Mouse (Mus musculus) liver, embryonic 13.5 days (tissue): ENCODE data around the gene Ankrd44. TPM values are rescaled to one million over a fixed set of nuclear protein-coding genes. Genes with fewer than 3 reads are reported as not detected.

Source experiments
- ATAC-seq: fragments of 200-750 bp; cut with Nextera tagmentation; 2 replicates; pipeline ENCODE4 v1.8.0; 2017; ENCODE audit warnings: low read depth, mild to moderate bottlenecking, moderate number of reproducible peaks, moderate library complexity
- DNase-seq: peaks from one replicate; pipeline ENCODE4 v3.0.0; 2022
- H3K27ac ChIP-seq: fragments of 300-500 bp; sonication (generic); 2 replicates; pipeline ENCODE4 v1.5.1; 2015; ENCODE audit warnings: moderate library complexity, mild to moderate bottlenecking, inconsistent platforms
- H3K27me3 ChIP-seq: fragments of 300-500 bp; sonication (generic); 2 replicates; pipeline ENCODE4 v1.6.1; 2015; ENCODE audit warnings: mild to moderate bottlenecking, inconsistent platforms
- H3K36me3 ChIP-seq: fragments of 300-500 bp; sonication (generic); 2 replicates; pipeline ENCODE4 v1.6.1; 2015; ENCODE audit warnings: mild to moderate bottlenecking, inconsistent platforms
- H3K4me1 ChIP-seq: fragments of 300-500 bp; sonication (generic); replicated peaks from 2 replicates; pipeline ENCODE4 v1.6.1; 2015; ENCODE audit warnings: inconsistent platforms
- H3K4me2 ChIP-seq: fragments of 300-500 bp; sonication (generic); 2 replicates; pipeline ENCODE4 v1.6.1; 2015; ENCODE audit warnings: inconsistent platforms, mild to moderate bottlenecking, moderate library complexity
- H3K4me3 ChIP-seq: fragments of 300-500 bp; sonication (generic); replicated peaks from 2 replicates; pipeline ENCODE4 v1.5.1; 2015; ENCODE audit warnings: mild to moderate bottlenecking, inconsistent platforms
- H3K9ac ChIP-seq: fragments of 300-500 bp; sonication (generic); 2 replicates; pipeline ENCODE4 v1.6.1; 2015; ENCODE audit warnings: mild to moderate bottlenecking, inconsistent platforms
- H3K9me3 ChIP-seq: fragments of 300-500 bp; sonication (generic); replicated peaks from 2 replicates; pipeline ENCODE4 v1.6.1; 2016; ENCODE audit warnings: inconsistent platforms
- WGBS: fragments of 180-500 bp; shearing (Covaris S2); methylation state at CpG from one replicate; pipeline ENCODE4 v1.1.7; 2015; ENCODE audit not compliant: insufficient replicate concordance; 5-methylcytosine and 5-hydroxymethylcytosine counted together
- polyA plus RNA-seq: library from polyadenylated mRNA; unstranded; fragments of >200 nt; fragmentation: Nextera tagmentation; extraction: Ambion mirVana; gene quantifications from 2 replicates; pipeline ENCODE4 v1.2.1, GENCODE M21; 2015

Gene Ankrd44
- polyA plus RNA-seq, 1 experiment from 2014 or later, result 3.0 TPM

- Histone ChIP-seq H3K27ac (no peak overlapping the region), H3K4me1 (peaks cover 40% of the 10 kb centered on the region), H3K9ac (no peak overlapping the region), H3K4me3 (no peak overlapping the region), H3K4me2 (no peak overlapping the region), H3K27me3 (no peaks in the 10 kb centered on the region), H3K9me3 (no peaks in the 10 kb centered on the region), H3K36me3 (no peaks in the 10 kb centered on the region)
- 54% methylated on average over 2 of the region's 2 CpGs for WGBS
- DNase-seq (no peak), ATAC-seq (no peak)
These were observed 22.0 kb downstream of the Ankrd44 start for GRCm38 (mm10) chr1:54904165-54904564.

DNA sequence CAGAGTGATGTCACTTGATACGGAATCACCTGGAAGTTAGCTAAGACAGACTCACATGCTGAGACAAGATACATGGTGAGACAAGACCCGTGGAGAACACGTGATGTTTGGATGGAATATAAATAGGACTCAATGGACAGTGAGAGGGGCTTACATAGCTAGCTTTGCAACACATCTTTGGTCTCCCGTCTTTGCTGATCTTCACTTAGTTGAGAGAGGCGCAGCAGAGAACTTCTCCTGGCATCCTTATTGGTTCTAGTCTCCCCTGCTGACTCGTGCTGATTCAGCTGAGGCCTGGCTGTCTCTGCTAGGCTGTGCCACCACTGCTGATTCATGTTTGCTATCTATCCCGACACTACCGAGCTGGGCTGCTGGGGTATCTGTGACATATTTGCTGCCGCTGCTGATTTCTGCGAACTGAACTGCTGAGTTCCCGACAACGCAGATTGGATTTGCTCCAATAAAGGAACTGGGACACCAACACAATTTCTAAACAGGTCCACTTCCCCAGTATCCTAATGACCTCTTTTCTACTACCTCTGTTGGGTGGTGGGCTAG lies 23.4 kb downstream of the Ankrd44 start:
- H3K36me3 ChIP-seq, result no peaks in the 10 kb centered on the region
- no peaks in the 10 kb centered on the region for H3K9me3 ChIP-seq
- no peak overlapping the region for H3K27ac ChIP-seq
- no peaks in the 10 kb centered on the region for H3K27me3 ChIP-seq
- WGBS, result 59% methylated on average over 12 of the region's 12 CpGs
- H3K4me3 ChIP-seq, result no peak overlapping the region
- H3K4me2 ChIP-seq, result no peak overlapping the region
- H3K4me1 ChIP-seq, result peaks cover 44% of the 10 kb centered on the region
- H3K9ac ChIP-seq, result no peak overlapping the region
- peak; percentile 36 for DNase-seq
- peak; percentile 78 for ATAC-seq

DNA sequence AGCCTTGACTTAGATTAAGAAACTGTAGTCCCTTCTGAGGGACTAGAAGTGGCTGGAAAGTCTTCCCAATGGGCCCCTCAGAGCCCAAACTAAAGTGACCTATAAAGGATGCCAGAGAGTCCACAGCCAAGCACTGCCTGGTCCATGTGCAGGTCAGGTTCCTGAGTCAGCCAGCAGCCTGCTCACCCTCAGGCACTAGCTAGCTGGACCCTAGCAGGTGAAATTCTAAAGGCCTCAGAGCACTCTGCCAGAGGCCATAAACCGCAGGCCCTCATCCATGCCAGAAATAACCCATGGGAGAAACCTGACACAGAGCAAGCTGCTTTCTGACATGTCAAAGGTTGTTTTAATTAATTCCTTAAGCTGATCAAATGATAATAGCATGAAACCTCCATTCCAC lies 25.1 kb downstream of the Ankrd44 start:
- no peaks in the 10 kb centered on the region for H3K9me3 ChIP-seq
- no peaks in the 10 kb centered on the region for H3K27me3 ChIP-seq
- WGBS, result 72% methylated on average over 1 of the region's 1 CpGs

GRCm38 (mm10) chr1:54899247-54899646 lies 26.9 kb downstream of the Ankrd44 start:
- Histone ChIP-seq H3K27ac (no peak overlapping the region), H3K27me3 (no peaks in the 10 kb centered on the region), H3K4me1 (peaks cover 37% of the 10 kb centered on the region), H3K4me2 (no peak overlapping the region), H3K4me3 (no peak overlapping the region), H3K36me3 (no peaks in the 10 kb centered on the region), H3K9ac (no peak overlapping the region), H3K9me3 (no peaks in the 10 kb centered on the region)
- no peak for DNase-seq
- 70% methylated on average over 6 of the region's 6 CpGs for WGBS
- ATAC-seq, result no peak

More for the DNA sequence above, 25.1 kb downstream of the Ankrd44 start:
- no peak overlapping the region for H3K4me2 ChIP-seq
- DNase-seq, result no peak
- H3K4me1 ChIP-seq, result peaks cover 45% of the 10 kb centered on the region
- no peak overlapping the region for H3K9ac ChIP-seq
- no peak overlapping the region for H3K27ac ChIP-seq
- ATAC-seq, result no peak
- no peaks in the 10 kb centered on the region for H3K36me3 ChIP-seq
- no peak overlapping the region for H3K4me3 ChIP-seq

DNA sequence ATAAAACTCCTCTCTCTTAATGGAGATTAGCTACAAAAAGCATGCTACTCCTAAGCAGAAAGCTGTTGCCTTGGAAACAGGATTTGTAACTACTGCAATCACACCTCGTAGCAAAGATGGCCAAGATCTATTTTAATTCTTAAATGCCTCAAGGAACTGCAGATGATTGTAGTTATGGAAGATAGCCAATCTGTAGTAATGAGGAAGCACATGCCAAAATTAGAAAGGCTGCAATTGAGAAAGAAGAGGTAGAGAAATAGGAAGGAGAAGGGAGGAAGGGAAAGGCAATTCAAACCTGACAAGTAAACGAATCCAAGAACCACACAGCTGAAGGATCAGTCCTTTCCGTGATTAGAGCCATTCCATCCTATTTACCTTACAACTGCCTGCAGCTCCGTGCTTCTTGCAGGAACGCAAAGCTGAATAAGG lies 27.5 kb downstream of the Ankrd44 start:
- no peaks in the 10 kb centered on the region for H3K27me3 ChIP-seq
- H3K4me2 ChIP-seq, result no peak overlapping the region
- no peak overlapping the region for H3K9ac ChIP-seq
- DNase-seq (no peak), ATAC-seq (no peak)
- no peaks in the 10 kb centered on the region for H3K9me3 ChIP-seq
- peaks cover 31% of the 10 kb centered on the region for H3K4me1 ChIP-seq
- H3K27ac ChIP-seq, result no peak overlapping the region
- H3K36me3 ChIP-seq, result no peaks in the 10 kb centered on the region
- WGBS, result 32% methylated on average over 5 of the region's 5 CpGs
- no peak overlapping the region for H3K4me3 ChIP-seq

- ATAC-seq (no peak), DNase-seq (no peak)
- 61% methylated on average over 2 of the region's 2 CpGs for WGBS
- Histone ChIP-seq H3K4me1 (peaks cover 24% of the 10 kb centered on the region), H3K36me3 (no peaks in the 10 kb centered on the region), H3K27me3 (no peaks in the 10 kb centered on the region), H3K4me3 (no peak overlapping the region), H3K9me3 (no peaks in the 10 kb centered on the region), H3K9ac (no peak overlapping the region), H3K4me2 (no peak overlapping the region), H3K27ac (no peak overlapping the region)
These were observed 28.5 kb downstream of the Ankrd44 start for GRCm38 (mm10) chr1:54897726-54898125.

DNA sequence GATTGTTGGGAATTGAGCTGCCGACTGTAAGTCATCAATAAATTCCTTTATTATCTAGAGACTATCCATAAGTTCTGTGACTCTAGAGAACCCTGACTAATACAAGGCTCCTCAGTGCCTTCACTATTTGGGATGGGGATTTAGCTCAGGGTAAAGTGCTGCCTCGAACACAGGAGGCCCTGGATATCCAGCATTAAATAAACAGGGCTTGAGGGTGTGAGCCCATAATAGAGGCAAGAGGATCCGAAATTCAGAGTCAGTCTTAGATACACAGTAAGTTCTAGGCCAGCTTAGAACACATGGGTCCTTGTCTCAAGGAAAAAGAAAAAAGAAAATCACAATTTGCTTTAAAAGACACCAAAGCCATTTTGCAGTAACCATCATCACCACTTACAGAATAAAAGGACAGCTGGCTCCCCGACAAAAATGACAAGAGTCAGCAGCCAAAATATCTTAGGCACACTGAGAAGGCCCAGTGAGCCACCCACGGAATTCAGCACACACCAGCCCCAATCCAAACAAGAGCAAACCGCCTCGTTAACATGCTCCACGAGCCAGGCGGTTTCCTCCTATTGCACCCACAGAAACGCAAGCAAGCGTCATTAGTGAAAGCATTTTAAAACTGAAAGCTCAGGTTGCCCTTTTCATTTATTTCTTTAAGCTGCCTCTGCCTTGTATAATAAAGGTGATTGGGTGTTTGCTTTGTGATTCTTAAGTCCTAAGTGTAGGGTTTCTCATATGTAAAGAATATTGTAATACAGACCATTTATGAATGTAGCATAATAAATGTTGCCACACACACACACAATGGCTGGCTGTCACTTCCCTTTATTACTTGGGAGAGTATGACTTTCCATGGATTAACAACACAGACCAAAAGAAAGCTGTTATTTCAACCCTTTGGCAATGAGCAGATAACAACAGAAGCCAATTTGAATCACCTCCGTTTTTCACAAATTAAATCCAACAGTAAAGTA lies 29.8 kb downstream of the Ankrd44 start:
- H3K9me3 ChIP-seq, result no peaks in the 10 kb centered on the region
- H3K36me3 ChIP-seq, result no peaks in the 10 kb centered on the region
- peaks cover 24% of the 10 kb centered on the region for H3K4me1 ChIP-seq
- 57% methylated on average over 12 of the region's 12 CpGs for WGBS
- H3K9ac ChIP-seq, result no peak overlapping the region
- no peak overlapping the region for H3K27ac ChIP-seq
- H3K4me2 ChIP-seq, result no peak overlapping the region
- no peak overlapping the region for H3K4me3 ChIP-seq
- H3K27me3 ChIP-seq, result no peaks in the 10 kb centered on the region
- DNase-seq, result no peak
- no peak for ATAC-seq

DNA sequence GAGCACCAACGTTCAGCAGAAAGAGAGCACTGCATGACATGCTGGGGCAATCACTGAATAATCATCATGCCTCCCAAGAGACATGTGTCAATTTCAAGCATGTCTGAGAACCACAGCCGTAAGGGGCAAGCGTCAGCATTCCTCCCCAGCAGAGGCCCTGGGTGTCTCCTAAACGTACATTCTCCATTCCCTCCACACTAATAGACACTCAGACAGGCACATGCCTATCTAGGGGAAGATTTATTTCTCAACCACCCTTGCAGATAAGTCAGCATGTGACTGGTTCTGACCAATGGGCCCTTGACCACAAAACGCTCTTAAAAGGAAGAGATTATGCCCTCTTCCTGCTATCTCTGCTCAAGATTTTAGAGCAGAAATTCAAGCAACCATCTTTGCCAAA lies 37.7 kb downstream of the Ankrd44 start:
- Histone ChIP-seq H3K27ac (no peak overlapping the region), H3K4me3 (no peak overlapping the region), H3K4me1 (0 out of 2 replicates have a peak, but pooled peaks cover 7% of the 10 kb centered on the region), H3K9me3 (no peaks in the 10 kb centered on the region), H3K4me2 (no peak overlapping the region), H3K9ac (no peak overlapping the region), H3K27me3 (no peaks in the 10 kb centered on the region), H3K36me3 (no peaks in the 10 kb centered on the region)
- DNase-seq (no peak), ATAC-seq (no peak)
- WGBS, result 21% methylated on average over 5 of the region's 5 CpGs

GRCm38 (mm10) chr1:54887873-54888272 lies 38.3 kb downstream of the Ankrd44 start:
- no peak overlapping the region for H3K4me3 ChIP-seq
- WGBS, result 70% methylated on average over 3 of the region's 3 CpGs
- H3K4me2 ChIP-seq, result no peak overlapping the region
- H3K9me3 ChIP-seq, result no peaks in the 10 kb centered on the region
- ATAC-seq, result no peak
- H3K27me3 ChIP-seq, result no peaks in the 10 kb centered on the region
- H3K27ac ChIP-seq, result no peak overlapping the region
- H3K36me3 ChIP-seq, result no peaks in the 10 kb centered on the region
- no peak overlapping the region for H3K9ac ChIP-seq
- 0 out of 2 replicates have a peak, but pooled peaks cover 7% of the 10 kb centered on the region for H3K4me1 ChIP-seq
- DNase-seq, result no peak

DNA sequence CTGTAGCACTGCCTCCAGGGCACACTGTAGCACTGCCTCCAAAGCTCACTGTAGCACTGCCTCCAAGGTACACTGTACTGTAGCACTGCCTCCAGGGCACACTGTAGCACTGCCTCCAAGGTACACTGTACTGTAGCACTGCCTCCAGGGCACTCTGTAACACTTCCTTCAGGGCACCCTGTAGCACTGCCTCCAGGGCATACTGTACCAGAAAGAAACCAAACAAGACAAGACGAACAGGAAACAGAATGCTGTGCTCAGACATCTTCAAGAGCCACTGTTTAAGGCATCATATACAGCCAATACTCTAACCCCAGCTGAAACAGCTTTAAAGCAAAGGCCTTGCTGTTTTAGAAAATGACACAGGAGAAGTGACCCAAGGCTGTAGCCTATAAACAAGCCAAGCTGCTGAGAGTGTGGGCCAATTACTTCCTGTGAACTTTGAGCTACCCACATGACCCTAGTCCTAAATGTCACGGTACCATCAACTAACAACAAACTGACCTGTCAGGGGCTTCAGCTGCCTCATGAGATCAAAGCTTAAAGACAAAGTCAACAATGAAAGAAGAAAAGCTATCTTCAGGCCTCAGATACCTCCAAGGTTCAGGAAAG lies 43.2 kb downstream of the Ankrd44 start:
- no peak overlapping the region for H3K4me2 ChIP-seq
- H3K4me1 ChIP-seq, result peaks cover 2% of the 10 kb centered on the region; the same call in 1 of the 2 replicates
- H3K27ac ChIP-seq, result no peak overlapping the region
- DNase-seq (no peak), ATAC-seq (peak; percentile 53)
- H3K9me3 ChIP-seq, result no peaks in the 10 kb centered on the region
- no peaks in the 10 kb centered on the region for H3K27me3 ChIP-seq
- no peak overlapping the region for H3K9ac ChIP-seq
- 54% methylated on average over 2 of the region's 2 CpGs for WGBS
- H3K36me3 ChIP-seq, result no peaks in the 10 kb centered on the region
- H3K4me3 ChIP-seq, result no peak overlapping the region

GRCm38 (mm10) chr1:54881523-54881922 lies 44.7 kb downstream of the Ankrd44 start:
- H3K4me2 ChIP-seq, result no peak overlapping the region
- H3K9ac ChIP-seq, result no peak overlapping the region
- DNase-seq (no peak), ATAC-seq (no peak)
- H3K4me3 ChIP-seq, result no peak overlapping the region
- H3K36me3 ChIP-seq, result no peaks in the 10 kb centered on the region
- H3K27ac ChIP-seq, result no peak overlapping the region
- 71% methylated on average over 3 of the region's 3 CpGs for WGBS
- H3K9me3 ChIP-seq, result no peaks in the 10 kb centered on the region
- peaks cover 2% of the 10 kb centered on the region; the same call in 1 of the 2 replicates for H3K4me1 ChIP-seq
- H3K27me3 ChIP-seq, result no peaks in the 10 kb centered on the region
